Mouse (Mus musculus) cortical plate, adult 2 months (tissue): Measurements from ENCODE around the gene Cdh22. TPM values are rescaled to one million over a fixed set of nuclear protein-coding genes. Genes with fewer than 3 reads are reported as not detected.

Experiments used
- H3K27ac ChIP-seq: fragments of 200-500 bp; 2 replicates; pipeline ENCODE4 v1.5.1; 2012; ENCODE audit warnings: low read length, control low read depth, inconsistent platforms; ENCODE audit not compliant: insufficient read depth
- H3K4me1 ChIP-seq: fragments of 200-500 bp; 2 replicates; pipeline ENCODE4 v1.6.1; 2011; ENCODE audit warnings: low read length; ENCODE audit not compliant: control insufficient read depth, insufficient read depth
- H3K4me3 ChIP-seq: fragments of 200-500 bp; 2 replicates; pipeline ENCODE4 v1.5.1; 2011; ENCODE audit warnings: mild to moderate bottlenecking, low read length, control low read depth; ENCODE audit not compliant: insufficient read depth
- CTCF ChIP-seq: fragments of 200-500 bp; IDR thresholded peaks from 2 replicates; pipeline ENCODE4 v1.5.1; 2011; ENCODE audit warnings: mild to moderate bottlenecking, control low read depth, low read length; ENCODE audit not compliant: insufficient read depth; ENCODE audit errors: extremely low read depth
- POLR2A ChIP-seq: fragments of 200-500 bp; IDR thresholded peaks from 2 replicates; pipeline ENCODE4 v1.6.1; 2011; ENCODE audit warnings: mild to moderate bottlenecking, low read length, control low read depth; ENCODE audit not compliant: insufficient read depth; ENCODE audit errors: extremely low read depth
- polyA plus RNA-seq: library from polyadenylated mRNA; depleted of rRNA; stranded (reverse); fragments of >200 nt; gene quantifications from 2 replicates; pipeline ENCODE4 v1.2.3, GENCODE M21; 2012

The Cdh22 gene
- polyA plus RNA-seq, 1 experiment, result 22.8 TPM

GRCm38 (mm10) chr2:165179231-165179630 is 55.4 kb downstream of the Cdh22 start:
- TF ChIP-seq POLR2A, result no peak
- no peak for TF ChIP-seq CTCF
- Histone ChIP-seq H3K27ac (no peak overlapping the region), H3K4me3 (no peak overlapping the region), H3K4me1 (0 out of 2 replicates have a peak, but pooled peaks cover 1% of the 10 kb centered on the region)

GRCm38 (mm10) chr2:165176965-165177364 is 57.7 kb downstream of the Cdh22 start:
- H3K4me3 ChIP-seq, result no peak overlapping the region
- no peak for TF ChIP-seq POLR2A
- no peak for TF ChIP-seq CTCF
- H3K4me1 ChIP-seq, result no peaks in the 10 kb centered on the region
- H3K27ac ChIP-seq, result no peak overlapping the region

GRCm38 (mm10) chr2:165166664-165167435 is 67.8 kb downstream of the Cdh22 start:
- Histone ChIP-seq H3K27ac (no peak overlapping the region), H3K4me3 (no peak overlapping the region), H3K4me1 (peaks cover 2% of the 10 kb centered on the region)
- TF ChIP-seq CTCF, result no peak
- no peak for TF ChIP-seq POLR2A

DNA sequence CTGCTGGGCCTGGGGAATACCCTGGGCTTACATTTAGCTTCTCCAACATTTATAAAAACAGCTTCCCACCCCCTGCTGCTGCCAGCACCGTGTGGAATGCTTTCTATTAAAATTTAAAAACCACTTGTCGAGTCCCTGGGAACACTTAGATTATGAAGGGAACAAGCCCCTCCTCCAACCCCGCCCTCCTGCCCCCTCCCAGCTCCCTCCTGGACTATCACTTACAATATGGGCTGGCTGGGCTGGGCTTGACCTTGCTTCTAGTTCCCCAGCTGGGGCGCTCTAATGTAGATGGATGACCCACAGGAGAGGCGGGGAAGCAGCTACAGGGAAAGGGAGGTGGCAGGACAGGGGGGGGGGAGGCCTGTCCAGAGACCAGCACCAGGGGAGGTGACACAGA is 72.4 kb downstream of the Cdh22 start:
- TF ChIP-seq CTCF, result no peak
- TF ChIP-seq POLR2A, result no peak
- Histone ChIP-seq H3K4me3 (no peak overlapping the region), H3K4me1 (peaks cover 2% of the 10 kb centered on the region), H3K27ac (no peak overlapping the region)

DNA sequence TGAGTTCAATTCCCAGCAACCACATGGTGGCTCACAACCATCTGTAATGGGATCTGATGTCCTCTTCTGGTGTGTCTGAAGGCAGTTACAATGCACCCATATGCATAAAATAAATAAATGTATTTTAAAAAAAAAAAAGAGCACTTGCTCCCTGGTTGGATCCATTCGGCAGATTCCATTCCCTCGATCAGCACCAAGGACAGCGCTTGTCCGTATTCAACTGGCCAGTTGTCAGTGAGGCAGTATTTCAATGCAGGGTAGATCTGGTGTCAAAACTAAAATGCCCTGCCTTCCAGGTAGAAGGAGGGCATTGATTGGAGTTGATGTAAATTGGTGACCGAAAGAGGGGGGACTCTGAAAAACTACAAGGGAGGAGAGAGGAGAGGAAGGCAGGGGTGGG is 74.2 kb downstream of the Cdh22 start:
- no peak overlapping the region for H3K27ac ChIP-seq
- H3K4me1 ChIP-seq, result no peaks in the 10 kb centered on the region
- no peak overlapping the region for H3K4me3 ChIP-seq
- TF ChIP-seq POLR2A (no peak), CTCF (no peak)

DNA sequence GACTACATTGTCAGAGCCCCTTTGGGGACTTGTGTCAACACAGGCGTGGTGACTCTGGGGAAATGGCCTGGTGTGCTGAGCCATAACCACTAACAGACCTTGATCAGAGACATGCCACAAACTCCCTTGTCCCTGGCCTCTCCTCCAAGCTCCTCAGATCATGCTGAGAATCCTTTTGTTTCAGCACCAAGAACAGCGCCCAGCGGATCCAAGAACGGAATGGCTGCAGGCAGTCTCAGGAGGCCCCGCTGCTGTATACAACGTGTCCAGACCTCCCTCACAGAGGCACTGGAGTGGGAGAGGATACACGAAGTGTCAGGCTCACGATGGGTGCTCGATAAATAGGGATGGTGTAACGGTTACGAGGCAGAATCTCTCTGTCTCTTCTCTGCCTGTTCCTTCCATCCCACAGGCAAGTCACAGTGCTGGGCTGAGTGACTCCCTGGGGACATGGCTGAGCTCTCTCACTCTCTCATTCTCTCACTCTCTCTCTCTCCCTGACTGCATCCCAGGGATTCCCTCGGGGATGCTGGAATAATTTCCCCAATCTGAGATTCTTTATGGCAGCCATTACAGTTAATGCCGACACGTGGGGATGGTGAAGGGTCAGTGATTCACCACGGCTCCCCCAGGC is 75.5 kb downstream of the Cdh22 start:
- Histone ChIP-seq H3K4me3 (no peak overlapping the region), H3K4me1 (no peaks in the 10 kb centered on the region), H3K27ac (no peak overlapping the region)
- TF ChIP-seq CTCF (no peak), POLR2A (no peak)

DNA sequence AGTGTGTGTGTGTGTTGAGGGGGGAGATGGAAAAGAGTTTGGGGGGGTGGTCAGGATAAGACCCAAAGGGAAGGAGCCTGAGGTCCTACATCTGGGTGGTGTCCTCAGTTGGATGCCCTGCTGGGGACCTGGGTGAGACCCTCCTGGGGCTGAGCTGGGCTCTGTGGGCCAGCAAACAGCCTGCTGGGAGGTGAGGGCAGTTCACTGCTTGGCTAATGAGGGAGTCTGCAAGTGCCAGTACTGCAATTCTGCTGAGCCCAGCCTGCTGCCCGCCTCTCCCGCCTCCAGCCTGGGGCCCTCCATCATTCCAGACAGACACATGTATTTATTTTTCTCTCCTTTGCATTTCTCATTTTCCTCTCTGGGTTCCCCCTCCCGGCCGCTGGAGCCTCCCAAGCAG is 76.3 kb downstream of the Cdh22 start:
- Histone ChIP-seq H3K27ac (no peak overlapping the region), H3K4me3 (no peak overlapping the region), H3K4me1 (peaks cover 4% of the 10 kb centered on the region)
- TF ChIP-seq CTCF (no peak), POLR2A (no peak)

GRCm38 (mm10) chr2:165157900-165158299 is 76.8 kb downstream of the Cdh22 start:
- TF ChIP-seq POLR2A (no peak), CTCF (no peak)
- no peak overlapping the region for H3K27ac ChIP-seq
- H3K4me1 ChIP-seq, result peaks cover 4% of the 10 kb centered on the region
- no peak overlapping the region for H3K4me3 ChIP-seq

DNA sequence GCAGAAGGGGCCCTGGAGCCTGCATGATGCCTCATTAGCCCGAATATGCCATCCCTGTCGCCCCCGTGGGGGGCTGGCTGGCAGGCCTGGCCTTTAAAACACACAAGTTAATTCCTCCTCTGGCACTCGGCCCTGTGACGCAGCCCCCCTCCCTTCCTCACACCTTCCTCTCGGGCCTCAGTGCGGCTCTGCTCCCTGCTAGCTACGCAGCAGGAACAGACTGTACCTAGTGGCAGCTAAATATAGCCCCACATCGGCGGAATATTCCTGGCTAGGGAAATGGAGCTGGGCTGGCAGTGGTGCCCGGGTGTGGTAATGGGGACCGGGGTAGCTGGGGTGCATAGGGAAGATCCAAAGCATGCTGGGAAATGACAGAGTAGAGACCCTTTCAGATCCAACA is 81.6 kb downstream of the Cdh22 start:
- TF ChIP-seq POLR2A (no peak), CTCF (no peak)
- Histone ChIP-seq H3K27ac (no peak overlapping the region), H3K4me3 (no peak overlapping the region), H3K4me1 (peaks cover 15% of the 10 kb centered on the region)

GRCm38 (mm10) chr2:165149741-165150140 is 84.9 kb downstream of the Cdh22 start:
- Histone ChIP-seq H3K27ac (no peak overlapping the region), H3K4me1 (peaks cover 15% of the 10 kb centered on the region), H3K4me3 (no peak overlapping the region)
- TF ChIP-seq CTCF (no peak), POLR2A (no peak)
